Mouse (Mus musculus) liver, embryonic 11.5 days (tissue): ENCODE results near the gene Cdkn2d. TPM values are rescaled to one million over a fixed set of nuclear protein-coding genes. Genes with fewer than 3 reads are reported as not detected.
A peak's percentile ranks its signal among the peaks of the same experiment; 100 is the strongest.
"Not testable (repeated sequence)": the region's sequence is repeated elsewhere in the genome, so short reads cannot be mapped to it uniquely, and the experiment has no call there.

Experiments
- ATAC-seq: fragments of 200-750 bp; cut with Nextera tagmentation; replicated peaks from 2 replicates; pipeline ENCODE4 v1.8.0; 2017; ENCODE audit warnings: moderate number of reproducible peaks, mild to moderate bottlenecking, moderate TSS enrichment, moderate library complexity; ENCODE audit not compliant: low FRiP score
- DNase-seq: peaks from one replicate; pipeline ENCODE4 v3.0.0-alpha.2; 2017; ENCODE audit warnings: low spot score
- H3K27ac ChIP-seq: fragments of 300-500 bp; sonication (generic); 2 replicates; pipeline ENCODE4 v1.5.1; 2014; ENCODE audit warnings: mild to moderate bottlenecking, low read depth, low read length, control low read depth
- H3K27me3 ChIP-seq: fragments of 300-500 bp; sonication (generic); replicated peaks from 2 replicates; pipeline ENCODE4 v1.6.1; 2014; ENCODE audit warnings: low read length, mixed read lengths; ENCODE audit not compliant: control insufficient read depth, insufficient read depth
- H3K36me3 ChIP-seq: fragments of 300-500 bp; sonication (generic); 2 replicates; pipeline ENCODE4 v1.6.1; 2014; ENCODE audit warnings: mild to moderate bottlenecking, low read length, moderate library complexity, mixed read lengths; ENCODE audit not compliant: control insufficient read depth, insufficient read depth
- H3K4me1 ChIP-seq: fragments of 300-500 bp; sonication (generic); replicated peaks from 2 replicates; pipeline ENCODE4 v1.6.1; 2014; ENCODE audit warnings: low read length, mixed read lengths; ENCODE audit not compliant: control insufficient read depth, insufficient read depth
- H3K4me2 ChIP-seq: fragments of 300-500 bp; sonication (generic); 2 replicates; pipeline ENCODE4 v1.6.1; 2014; ENCODE audit warnings: mild to moderate bottlenecking, control low read depth, moderate library complexity
- H3K4me3 ChIP-seq: fragments of 300-500 bp; sonication (generic); 2 replicates; pipeline ENCODE4 v1.5.1; 2014; ENCODE audit warnings: low read depth, low read length, control low read depth
- H3K9ac ChIP-seq: fragments of 300-500 bp; sonication (generic); 2 replicates; pipeline ENCODE4 v1.6.1; 2014; ENCODE audit warnings: low read depth, low read length, control low read depth
- H3K9me3 ChIP-seq: fragments of 300-500 bp; sonication (generic); 2 replicates; pipeline ENCODE4 v1.6.1; 2016; ENCODE audit warnings: low read length, inconsistent platforms, mixed read lengths; ENCODE audit not compliant: control insufficient read depth
- WGBS: fragments of 180-500 bp; shearing (Covaris S2); extraction: QIAGEN DNeasy Blood & Tissue Kit; methylation state at CpG from one replicate; pipeline ENCODE4 v1.1.7; 2014; 5-methylcytosine and 5-hydroxymethylcytosine counted together
- polyA plus RNA-seq: library from polyadenylated mRNA; unstranded; fragments of >200 nt; fragmentation: Nextera tagmentation; extraction: Ambion mirVana; gene quantifications from 2 replicates; pipeline ENCODE4 v1.2.1, GENCODE M21; 2014

Gene Cdkn2d
- polyA plus RNA-seq, 1 experiment from 2014 or later, result 48.2 TPM

- Histone ChIP-seq H3K9me3 (no peaks in the 10 kb centered on the region), H3K4me1 (peaks cover 20% of the 10 kb centered on the region), H3K9ac (0 out of 2 replicates have a peak overlapping the region, but pooled peaks have one; percentile 7), H3K27me3 (no peaks in the 10 kb centered on the region), H3K27ac (no peak overlapping the region), H3K4me2 (peak overlapping the region; percentile 88), H3K36me3 (peaks cover 36% of the 10 kb centered on the region), H3K4me3 (peak overlapping the region; percentile 85)
- DNase-seq (no peak), ATAC-seq (no peak)
- WGBS, result 87% methylated on average over 5 of the region's 5 CpGs
Observed at GRCm38 (mm10) chr9:21266889-21267288, 24.3 kb downstream of the Cdkn2d start.

- Histone ChIP-seq H3K27ac (peak overlapping the region; percentile 97), H3K4me1 (peaks cover 23% of the 10 kb centered on the region)
- no peak for ATAC-seq
Observed at GRCm38 (mm10) chr9:21265611-21266010, 25.6 kb downstream of the Cdkn2d start.

GRCm38 (mm10) chr9:21265000-21265561 lies 26.1 kb downstream of the Cdkn2d start, which contains the start of gene Atg4d:
Atg4d (plus strand) TSS chr9:21265293.
- peak within 1 kb of the TSS; percentile 97 for H3K27ac ChIP-seq
- H3K9me3 ChIP-seq, result no peaks in the 10 kb centered on the region
- H3K4me2 ChIP-seq, result peak within 1 kb of the TSS; percentile 88
- DNase-seq (peak; percentile 98), ATAC-seq (peak; percentile 93)
- peaks cover 23% of the 10 kb centered on the region for H3K4me1 ChIP-seq
- H3K36me3 ChIP-seq, result peaks cover 21% of the 10 kb centered on the region
- H3K4me3 ChIP-seq, result peak within 1 kb of the TSS; percentile 85
- no peaks in the 10 kb centered on the region for H3K27me3 ChIP-seq
- peak within 1 kb of the TSS; percentile 89 for H3K9ac ChIP-seq
- WGBS, result under 1% methylated on average over 49 of the region's 49 CpGs

More at GRCm38 (mm10) chr9:21265611-21266010, 25.6 kb downstream of the Cdkn2d start:
- no peak for DNase-seq
- no peaks in the 10 kb centered on the region for H3K27me3 ChIP-seq
- H3K4me3 ChIP-seq, result peak overlapping the region; percentile 85
- no peaks in the 10 kb centered on the region for H3K9me3 ChIP-seq
- H3K4me2 ChIP-seq, result peak overlapping the region; percentile 88
- WGBS, result 5% methylated on average over 11 of the region's 11 CpGs
- H3K9ac ChIP-seq, result peak overlapping the region; percentile 89
- peaks cover 25% of the 10 kb centered on the region for H3K36me3 ChIP-seq

- WGBS, result 17% methylated on average over 17 of the region's 17 CpGs
- Histone ChIP-seq H3K4me2 (peak overlapping the region; percentile 76), H3K9ac (peak overlapping the region; percentile 60), H3K4me3 (peak overlapping the region; percentile 85), H3K36me3 (peaks cover 16% of the 10 kb centered on the region), H3K27me3 (no peaks in the 10 kb centered on the region), H3K27ac (peak overlapping the region; percentile 97), H3K4me1 (peaks cover 23% of the 10 kb centered on the region), H3K9me3 (no peaks in the 10 kb centered on the region)
- DNase-seq (no peak), ATAC-seq (peak; percentile 81)
Observed at GRCm38 (mm10) chr9:21264272-21264999, 26.8 kb downstream of the Cdkn2d start.

- Histone ChIP-seq H3K9ac (no peak overlapping the region), H3K4me1 (peaks cover 20% of the 10 kb centered on the region), H3K4me3 (no peak overlapping the region), H3K36me3 (peaks cover 2% of the 10 kb centered on the region; the same call in 1 of the 2 replicates), H3K9me3 (no peaks in the 10 kb centered on the region), H3K4me2 (no peak overlapping the region), H3K27ac (no peak overlapping the region), H3K27me3 (no peaks in the 10 kb centered on the region)
- ATAC-seq (no peak), DNase-seq (no peak)
- WGBS, result 50% methylated on average over 2 of the region's 2 CpGs
Observed at GRCm38 (mm10) chr9:21261831-21262230, 29.4 kb downstream of the Cdkn2d start.

- no peak overlapping the region for H3K4me3 ChIP-seq
- DNase-seq, result no peak
- WGBS, result 66% methylated on average over 6 of the region's 6 CpGs
- ATAC-seq, result no peak
- H3K36me3 ChIP-seq, result no peaks in the 10 kb centered on the region
- H3K9me3 ChIP-seq, result no peaks in the 10 kb centered on the region
- H3K4me1 ChIP-seq, result peaks cover 11% of the 10 kb centered on the region
- H3K9ac ChIP-seq, result no peak overlapping the region
- H3K27me3 ChIP-seq, result no peaks in the 10 kb centered on the region
- H3K27ac ChIP-seq, result no peak overlapping the region
- H3K4me2 ChIP-seq, result no peak overlapping the region
Observed at GRCm38 (mm10) chr9:21260491-21261040, 30.6 kb downstream of the Cdkn2d start.

- not testable (repeated sequence) for H3K9me3 ChIP-seq, H3K27ac ChIP-seq, H3K4me1 ChIP-seq, H3K36me3 ChIP-seq, H3K9ac ChIP-seq, H3K4me3 ChIP-seq, ATAC-seq, H3K4me2 ChIP-seq, DNase-seq
- H3K27me3 ChIP-seq, result peaks cover 13% of the 10 kb centered on the region
- WGBS, result 63% methylated on average over 4 of the region's 4 CpGs
Observed at GRCm38 (mm10) chr9:21256349-21256748, 34.9 kb downstream of the Cdkn2d start.

- Histone ChIP-seq H3K9ac (no peak overlapping the region), H3K4me1 (no peaks in the 10 kb centered on the region), H3K36me3 (no peaks in the 10 kb centered on the region), H3K4me3 (no peak overlapping the region), H3K9me3 (no peaks in the 10 kb centered on the region), H3K27ac (no peak overlapping the region), H3K4me2 (no peak overlapping the region), H3K27me3 (peaks cover 29% of the 10 kb centered on the region)
- no peak for DNase-seq
- no peak for ATAC-seq
Observed at GRCm38 (mm10) chr9:21254690-21255089, 36.5 kb downstream of the Cdkn2d start.
